Mouse (Mus musculus) monocyte, adult 59 days (primary cell): Measurements from ENCODE around the gene Gm3739. TPM values are rescaled to one million over a fixed set of nuclear protein-coding genes. Genes with fewer than 3 reads are reported as not detected.

Experiments used
- total RNA-seq, 2 experiments: library from RNA; stranded (reverse); gene quantifications; one replicate each; pipeline ENCODE4 v1.2.4; 2023

Gm3739 gene
- not detected for total RNA-seq

GRCm38 (mm10) chr14:7314661-7315060, at the start of gene Gm3739:
TSS of gene Gm3739 (minus strand) at chr14:7315049.

DNA sequence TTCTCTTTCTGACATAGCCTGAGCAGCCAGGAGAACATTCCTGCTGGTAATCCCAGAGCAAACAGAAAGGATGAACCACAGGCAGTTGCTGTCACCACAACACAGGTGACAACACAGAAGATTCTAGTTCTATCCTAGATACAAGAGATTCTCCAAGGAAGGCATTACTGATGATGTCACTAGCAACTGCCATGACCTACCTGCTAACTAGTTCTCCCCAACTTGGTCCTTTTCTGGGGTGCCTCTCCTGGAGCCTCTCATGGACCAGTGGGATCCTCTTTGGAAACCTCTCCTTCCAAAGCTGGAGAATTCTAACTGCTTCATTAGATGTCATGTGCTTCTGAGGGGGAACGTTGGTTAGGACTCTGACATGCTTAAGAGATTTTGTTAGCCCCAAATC, 17.4 kb upstream of the Gm3739 start, which contains the start of gene Gm5797:
Gene Gm5797, minus strand, starts transcription at position 101 of the 400 bp plus-strand sequence.

DNA sequence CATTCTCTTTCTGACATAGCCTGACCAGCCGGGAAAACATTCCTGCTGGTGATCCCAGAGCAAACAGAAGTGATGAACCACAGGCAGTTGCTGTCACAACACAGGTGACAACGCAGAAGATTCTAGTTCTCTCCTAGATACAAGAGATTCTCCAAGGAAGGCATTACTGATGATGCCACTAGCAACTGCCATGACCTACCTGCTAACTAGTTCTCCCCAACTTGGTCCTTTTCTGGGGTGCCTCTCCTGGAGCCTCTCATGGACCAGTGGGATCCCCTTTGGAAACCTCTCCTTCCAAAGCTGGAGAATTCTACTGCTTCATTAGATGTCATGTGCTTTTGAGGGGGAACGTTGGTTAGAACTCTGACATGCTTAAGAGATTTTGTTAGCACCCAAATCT, 50.2 kb downstream of the Gm3739 start, which contains the start of gene Gm3727:
Gene Gm3727, minus strand, starts transcription at position 101 of the 400 bp plus-strand sequence.

Other genes starting within 250 kb of the Gm3739 start
- gene Gm3696, start 214.4 kb downstream of the Gm3739 start, total RNA-seq = not detected
- not detected for gene Gm6676, start 189.6 kb downstream of the Gm3739 start, total RNA-seq
- gene Gm3512, start 140.5 kb downstream of the Gm3739 start, total RNA-seq = not detected
- not detected for gene Gm16434, start 120.5 kb downstream of the Gm3739 start, total RNA-seq
- gene Gm3727, start 50.3 kb downstream of the Gm3739 start, total RNA-seq = not detected
- not detected for gene Gm5797, start 17.3 kb upstream of the Gm3739 start, total RNA-seq
- gene Gm8374, start 50.1 kb upstream of the Gm3739 start, total RNA-seq = not detected
- gene Gm3755, start 135.9 kb upstream of the Gm3739 start, total RNA-seq = not detected
- not detected for gene Gm3752, start 168.7 kb upstream of the Gm3739 start, total RNA-seq